Mouse (Mus musculus) ES-E14 (cell line): ENCODE results near the gene Gcm2.

Experiments
- CHD2 ChIP-seq: IDR thresholded peaks from 2 replicates; pipeline ENCODE4 v1.6.1; 2014; ENCODE audit warnings: mild to moderate bottlenecking, low read depth, low read length, inconsistent platforms
- HCFC1 ChIP-seq: IDR thresholded peaks from 2 replicates; pipeline ENCODE4 v1.6.1; 2012; ENCODE audit warnings: low read length, inconsistent platforms, borderline replicate concordance; ENCODE audit not compliant: insufficient read depth
- MAFK ChIP-seq: IDR thresholded peaks from 2 replicates; pipeline ENCODE4 v1.6.1; 2014; ENCODE audit warnings: mild to moderate bottlenecking, low read depth, low read length, inconsistent platforms; ENCODE audit not compliant: insufficient read depth
- ZC3H11A ChIP-seq: IDR thresholded peaks from 2 replicates; pipeline ENCODE4 v1.6.1; 2012; ENCODE audit warnings: low read depth, mild to moderate bottlenecking, inconsistent platforms, low read length, borderline replicate concordance
- ZNF384 ChIP-seq: IDR thresholded peaks from 2 replicates; pipeline ENCODE4 v1.6.1; 2012; ENCODE audit warnings: low read depth, low read length, inconsistent platforms

GRCm38 (mm10) chr13:41077921-41078320 lies 32.9 kb downstream of the Gcm2 start:
- TF ChIP-seq HCFC1: no peak
- TF ChIP-seq ZC3H11A: no peak
- no peak for TF ChIP-seq ZNF384
- TF ChIP-seq CHD2: no peak
- no peak for TF ChIP-seq MAFK
